Mouse (Mus musculus) lung, postnatal 10 days (tissue): ENCODE measurements around the gene Serpina3k.
"Not testable (repeated sequence)": the region's sequence is repeated elsewhere in the genome, so short reads cannot be mapped to it uniquely, and the experiment has no call there.

ENCODE experiments used
- DNase-seq: peaks from one replicate; pipeline ENCODE4 v3.0.0; 2021

Serpina3k gene

GRCm38 (mm10) chr12:104391057-104391456, 52.8 kb downstream of the Serpina3k start:
- DNase-seq = not testable (repeated sequence)
